Mouse (Mus musculus): Measurements from ENCODE around the gene Psmd4. TPM values are rescaled to one million over a fixed set of nuclear protein-coding genes. Genes with fewer than 3 reads are reported as not detected.

Gene Psmd4
- total RNA-seq (2014; fragmentation: Nextera tagmentation), result 92.0 and 92.7 TPM in 2 replicates
- total RNA-seq (2017), result 374 and 411 TPM in 2 replicates
- 108 and 177 TPM in 2 replicates for polyA plus RNA-seq (2012)

DNA sequence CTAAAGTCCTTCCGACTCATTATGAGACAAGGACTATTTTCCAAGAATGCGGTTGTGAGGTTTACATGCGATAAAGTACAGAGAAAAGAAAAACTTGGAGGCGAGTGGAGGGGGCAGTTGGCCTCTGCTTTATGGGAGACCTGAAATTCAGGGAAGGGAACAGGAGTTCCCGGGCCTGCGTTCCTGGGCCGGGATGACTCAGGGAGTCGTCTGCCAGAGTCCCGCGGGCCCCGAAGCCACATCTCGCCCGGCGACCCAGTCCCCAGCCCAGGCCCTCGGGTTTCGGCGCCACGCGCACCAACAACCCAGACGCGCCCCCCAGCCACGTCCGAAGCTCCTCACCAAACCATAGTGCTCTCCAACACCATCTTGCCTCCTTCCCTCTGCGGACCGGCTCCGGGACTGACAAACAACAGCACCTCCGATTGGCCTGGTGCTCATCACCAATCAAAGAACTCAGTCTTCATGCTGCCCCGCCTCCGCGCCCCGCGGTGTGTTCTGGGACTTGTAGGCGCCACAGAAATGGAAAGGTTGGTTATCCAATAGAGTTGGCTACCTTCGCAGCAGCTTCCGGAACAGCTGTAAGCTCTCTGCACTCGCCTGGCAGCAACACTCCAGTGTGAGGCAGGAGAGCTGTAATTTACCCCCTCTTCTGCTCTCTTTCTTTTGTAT lies at the start of gene Psmd4:
Gene Psmd4, minus strand, starts transcription at position 449 of the 672 bp plus-strand sequence.
- Histone ChIP-seq H3K4me3 (ENCODE audit: low read depth, low read length) (peak within 1 kb of the TSS; percentile 82), H3K36me3 (replicated peaks) (peaks cover 36% of the 10 kb centered on the region), H3K9me3 (replicated peaks) (no peaks in the 10 kb centered on the region), H3K4me1 (ENCODE audit: insufficient read depth, low read depth, low read length) (peaks cover 52% of the 10 kb centered on the region), H3K27me3 (ENCODE audit: insufficient read depth, low read length) (no peaks in the 10 kb centered on the region)
- peak; percentile 97 for ATAC-seq (ENCODE audit: extremely low read depth, insufficient number of reproducible peaks, low FRiP score, poor library complexity, severe bottlenecking)
- TF ChIP-seq TAL1 (conservative IDR thresholded peaks at IDR 0.05; ENCODE audit: low read depth, low read length), result no peak
- TF ChIP-seq GATA1 (IDR thresholded peaks at IDR 0.05; ENCODE audit: borderline replicate concordance, low read length), result no peak
- TF ChIP-seq POLR2AphosphoS5 (IDR thresholded peaks at IDR 0.05; ENCODE audit: insufficient replicate concordance, low read depth, low read length), result no peak
- TF ChIP-seq GATA2 (IDR thresholded peaks at IDR 0.05; ENCODE audit: borderline replicate concordance, low read depth, low read length), result no peak
- no peak for TF ChIP-seq CTCF (IDR thresholded peaks at IDR 0.05; ENCODE audit: low read depth, low read length)
- DNase-seq (ENCODE audit: low spot score), result peak; percentile 99

GRCm38 (mm10) chr3:95088071-95088470 lies 45.7 kb upstream of the Psmd4 start:
- ATAC-seq (ENCODE audit: extremely low read depth, insufficient number of reproducible peaks, low FRiP score, poor library complexity, severe bottlenecking) (no peak), DNase-seq (ENCODE audit: low spot score) (no peak)
- H3K27me3 ChIP-seq (ENCODE audit: insufficient read depth, low read length), result no peaks in the 10 kb centered on the region
- no peaks in the 10 kb centered on the region for H3K9me3 ChIP-seq (replicated peaks)
- peaks cover 56% of the 10 kb centered on the region for H3K36me3 ChIP-seq (replicated peaks)
- TF ChIP-seq GATA1 (IDR thresholded peaks at IDR 0.05; ENCODE audit: borderline replicate concordance, low read length) (no peak), POLR2AphosphoS5 (IDR thresholded peaks at IDR 0.05; ENCODE audit: insufficient replicate concordance, low read depth, low read length) (no peak), CTCF (IDR thresholded peaks at IDR 0.05; ENCODE audit: low read depth, low read length) (no peak), GATA2 (IDR thresholded peaks at IDR 0.05; ENCODE audit: borderline replicate concordance, low read depth, low read length) (no peak), TAL1 (conservative IDR thresholded peaks at IDR 0.05; ENCODE audit: low read depth, low read length) (no peak)
- no peak overlapping the region for H3K4me3 ChIP-seq (ENCODE audit: low read depth, low read length)
- peaks cover 2% of the 10 kb centered on the region for H3K4me1 ChIP-seq (ENCODE audit: insufficient read depth, low read depth, low read length)

- TF ChIP-seq GATA2 (IDR thresholded peaks at IDR 0.05; ENCODE audit: borderline replicate concordance, low read depth, low read length) (no peak), CTCF (IDR thresholded peaks at IDR 0.05; ENCODE audit: low read depth, low read length) (no peak), POLR2AphosphoS5 (IDR thresholded peaks at IDR 0.05; ENCODE audit: insufficient replicate concordance, low read depth, low read length) (no peak), TAL1 (conservative IDR thresholded peaks at IDR 0.05; ENCODE audit: low read depth, low read length) (no peak), GATA1 (IDR thresholded peaks at IDR 0.05; ENCODE audit: borderline replicate concordance, low read length) (no peak)
- ATAC-seq (ENCODE audit: extremely low read depth, insufficient number of reproducible peaks, low FRiP score, poor library complexity, severe bottlenecking) (no peak), DNase-seq (ENCODE audit: low spot score) (no peak)
- Histone ChIP-seq H3K4me1 (ENCODE audit: insufficient read depth, low read depth, low read length) (peaks cover 6% of the 10 kb centered on the region; the same call in 1 of the 2 replicates), H3K36me3 (replicated peaks) (peaks cover 93% of the 10 kb centered on the region), H3K4me3 (ENCODE audit: low read depth, low read length) (no peak overlapping the region), H3K9me3 (replicated peaks) (no peaks in the 10 kb centered on the region), H3K27me3 (ENCODE audit: insufficient read depth, low read length) (no peaks in the 10 kb centered on the region)
These were observed 29.2 kb upstream of the Psmd4 start for GRCm38 (mm10) chr3:95071606-95072005.

- Histone ChIP-seq H3K36me3 (replicated peaks) (peaks cover 98% of the 10 kb centered on the region), H3K4me3 (ENCODE audit: low read depth, low read length) (no peak overlapping the region), H3K27me3 (ENCODE audit: insufficient read depth, low read length) (no peaks in the 10 kb centered on the region), H3K9me3 (replicated peaks) (no peaks in the 10 kb centered on the region), H3K4me1 (ENCODE audit: insufficient read depth, low read depth, low read length) (peaks cover 5% of the 10 kb centered on the region; the same call in 1 of the 2 replicates)
- TF ChIP-seq GATA1 (IDR thresholded peaks at IDR 0.05; ENCODE audit: borderline replicate concordance, low read length) (no peak), POLR2AphosphoS5 (IDR thresholded peaks at IDR 0.05; ENCODE audit: insufficient replicate concordance, low read depth, low read length) (no peak), GATA2 (IDR thresholded peaks at IDR 0.05; ENCODE audit: borderline replicate concordance, low read depth, low read length) (no peak), TAL1 (conservative IDR thresholded peaks at IDR 0.05; ENCODE audit: low read depth, low read length) (no peak), CTCF (IDR thresholded peaks at IDR 0.05; ENCODE audit: low read depth, low read length) (no peak)
- ATAC-seq (ENCODE audit: extremely low read depth, insufficient number of reproducible peaks, low FRiP score, poor library complexity, severe bottlenecking) (no peak), DNase-seq (ENCODE audit: low spot score) (no peak)
These were observed 24.2 kb upstream of the Psmd4 start for GRCm38 (mm10) chr3:95066570-95066969.

DNA sequence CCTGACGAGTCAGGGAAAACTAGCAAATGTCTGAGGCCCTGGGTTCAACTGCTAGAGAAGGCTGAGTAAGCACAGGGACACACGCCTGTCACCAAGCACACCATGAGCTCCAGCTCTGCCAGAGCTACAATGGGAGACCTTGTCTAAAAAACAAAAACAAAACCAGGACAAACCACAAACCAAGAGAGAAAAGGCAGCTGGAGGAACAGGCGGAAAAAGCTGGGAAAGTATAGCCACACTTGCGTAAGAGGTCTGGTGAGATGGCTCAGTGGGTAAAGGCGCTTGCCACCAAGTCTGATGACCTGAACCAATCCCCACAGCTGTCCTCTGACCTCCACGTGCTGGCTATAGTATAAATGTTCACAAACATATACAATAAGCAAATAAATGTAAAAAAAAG lies 23.7 kb upstream of the Psmd4 start:
- Histone ChIP-seq H3K27me3 (ENCODE audit: insufficient read depth, low read length) (no peaks in the 10 kb centered on the region), H3K4me1 (ENCODE audit: insufficient read depth, low read depth, low read length) (peaks cover 5% of the 10 kb centered on the region; the same call in 1 of the 2 replicates), H3K9me3 (replicated peaks) (no peaks in the 10 kb centered on the region), H3K4me3 (ENCODE audit: low read depth, low read length) (no peak overlapping the region), H3K36me3 (replicated peaks) (peaks cover 97% of the 10 kb centered on the region)
- ATAC-seq (ENCODE audit: extremely low read depth, insufficient number of reproducible peaks, low FRiP score, poor library complexity, severe bottlenecking), result no peak
- no peak for DNase-seq (ENCODE audit: low spot score)
- TF ChIP-seq TAL1 (conservative IDR thresholded peaks at IDR 0.05; ENCODE audit: low read depth, low read length), result no peak
- no peak for TF ChIP-seq CTCF (IDR thresholded peaks at IDR 0.05; ENCODE audit: low read depth, low read length)
- no peak for TF ChIP-seq POLR2AphosphoS5 (IDR thresholded peaks at IDR 0.05; ENCODE audit: insufficient replicate concordance, low read depth, low read length)
- no peak for TF ChIP-seq GATA2 (IDR thresholded peaks at IDR 0.05; ENCODE audit: borderline replicate concordance, low read depth, low read length)
- no peak for TF ChIP-seq GATA1 (IDR thresholded peaks at IDR 0.05; ENCODE audit: borderline replicate concordance, low read length)

DNA sequence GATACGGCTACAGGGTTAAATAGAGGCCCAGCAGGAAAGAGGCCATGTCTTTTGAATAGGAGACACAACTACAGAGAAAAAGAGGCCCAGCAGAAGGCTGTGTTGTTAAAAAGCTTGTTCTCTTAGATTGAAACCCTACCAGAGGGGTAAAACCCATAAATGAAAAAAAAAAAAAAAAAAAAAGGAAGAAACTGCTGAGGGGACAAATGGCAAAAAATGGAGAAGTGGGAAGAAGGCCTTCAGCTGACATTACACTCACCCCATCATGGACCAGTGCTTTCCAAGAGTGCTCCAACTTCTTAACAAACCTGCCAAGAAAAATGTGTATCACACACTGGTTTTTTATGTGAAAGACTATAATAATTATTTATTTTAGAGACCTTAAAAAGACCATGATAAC lies 23.1 kb upstream of the Psmd4 start:
- TF ChIP-seq GATA2 (IDR thresholded peaks at IDR 0.05; ENCODE audit: borderline replicate concordance, low read depth, low read length) (no peak), GATA1 (IDR thresholded peaks at IDR 0.05; ENCODE audit: borderline replicate concordance, low read length) (no peak), CTCF (IDR thresholded peaks at IDR 0.05; ENCODE audit: low read depth, low read length) (no peak), POLR2AphosphoS5 (IDR thresholded peaks at IDR 0.05; ENCODE audit: insufficient replicate concordance, low read depth, low read length) (no peak), TAL1 (conservative IDR thresholded peaks at IDR 0.05; ENCODE audit: low read depth, low read length) (no peak)
- peaks cover 5% of the 10 kb centered on the region; the same call in 1 of the 2 replicates for H3K4me1 ChIP-seq (ENCODE audit: insufficient read depth, low read depth, low read length)
- no peak for ATAC-seq (ENCODE audit: extremely low read depth, insufficient number of reproducible peaks, low FRiP score, poor library complexity, severe bottlenecking)
- no peaks in the 10 kb centered on the region for H3K9me3 ChIP-seq (replicated peaks)
- H3K27me3 ChIP-seq (ENCODE audit: insufficient read depth, low read length), result no peaks in the 10 kb centered on the region
- H3K36me3 ChIP-seq (replicated peaks), result peaks cover 97% of the 10 kb centered on the region
- no peak overlapping the region for H3K4me3 ChIP-seq (ENCODE audit: low read depth, low read length)
- DNase-seq (ENCODE audit: low spot score), result no peak

All from G1E (cell line).